Mouse (Mus musculus) embryo, embryonic 11.5 days (tissue): ENCODE data around the gene Rcc2.

Source experiments
- DNase-seq: peaks from one replicate; pipeline ENCODE4 v3.0.0-alpha.2; 2012; ENCODE audit warnings: low read depth, low spot score

Rcc2 gene

GRCm38 (mm10) chr4:140684881-140685303, 15.4 kb upstream of the Rcc2 start:
- DNase-seq: no peak

- no peak for DNase-seq
These were observed 12.1 kb upstream of the Rcc2 start for GRCm38 (mm10) chr4:140688044-140688825.

GRCm38 (mm10) chr4:140688826-140689425, 11.4 kb upstream of the Rcc2 start:
- no peak for DNase-seq

GRCm38 (mm10) chr4:140689873-140690655, 10.3 kb upstream of the Rcc2 start:
- DNase-seq: no peak

GRCm38 (mm10) chr4:140691481-140691880, 8.9 kb upstream of the Rcc2 start:
- DNase-seq: no peak

GRCm38 (mm10) chr4:140693513-140693912, 6.8 kb upstream of the Rcc2 start:
- DNase-seq: no peak

GRCm38 (mm10) chr4:140694551-140695060, 5.7 kb upstream of the Rcc2 start:
- DNase-seq: no peak

- DNase-seq: no peak
These were observed 5.2 kb upstream of the Rcc2 start for GRCm38 (mm10) chr4:140695146-140695545.

GRCm38 (mm10) chr4:140695675-140696585, 4.4 kb upstream of the Rcc2 start:
- DNase-seq: no peak

- no peak for DNase-seq
These were observed 757 bp upstream of the Rcc2 start for GRCm38 (mm10) chr4:140699441-140700127.

- DNase-seq: no peak
These were observed 841 bp downstream of the Rcc2 start for GRCm38 (mm10) chr4:140701049-140701715.

GRCm38 (mm10) chr4:140701716-140702561, 1.6 kb downstream of the Rcc2 start:
- DNase-seq: no peak

GRCm38 (mm10) chr4:140702611-140703327, 2.4 kb downstream of the Rcc2 start:
- DNase-seq: peak; percentile 80

GRCm38 (mm10) chr4:140703636-140704035, 3.3 kb downstream of the Rcc2 start:
- DNase-seq: no peak

GRCm38 (mm10) chr4:140704166-140704565, 3.8 kb downstream of the Rcc2 start:
- DNase-seq: no peak

- no peak for DNase-seq
These were observed 7.3 kb downstream of the Rcc2 start for GRCm38 (mm10) chr4:140707615-140708014.

GRCm38 (mm10) chr4:140708297-140708927, 8.1 kb downstream of the Rcc2 start:
- no peak for DNase-seq

GRCm38 (mm10) chr4:140709111-140709510, 8.8 kb downstream of the Rcc2 start:
- DNase-seq: no peak
